Mouse (Mus musculus) brain, adult 2 months (tissue): Measurements from ENCODE around the gene 2010003K11Rik.
A peak's percentile ranks its signal among the peaks of the same experiment; 100 is the strongest.
"Not testable (repeated sequence)": the region's sequence is repeated elsewhere in the genome, so short reads cannot be mapped to it uniquely, and the experiment has no call there.

Experiments used
- DNase-seq: peaks from one replicate; pipeline ENCODE4 v3.0.0; 2011; ENCODE audit warnings: low read depth, low spot score

Gene 2010003K11Rik

GRCm38 (mm10) chr19:4461981-4462380, 36.4 kb downstream of the 2010003K11Rik start:
- DNase-seq = no peak

- no peak for DNase-seq
Observed at GRCm38 (mm10) chr19:4456227-4456626, 42.2 kb downstream of the 2010003K11Rik start.

- peak; percentile 76 for DNase-seq
Observed at GRCm38 (mm10) chr19:4455071-4455800, 43.1 kb downstream of the 2010003K11Rik start.

- not testable (repeated sequence) for DNase-seq
Observed at GRCm38 (mm10) chr19:4454040-4454439, 44.3 kb downstream of the 2010003K11Rik start.

- DNase-seq = no peak
Observed at GRCm38 (mm10) chr19:4452525-4452924, 45.9 kb downstream of the 2010003K11Rik start.

GRCm38 (mm10) chr19:4451965-4452364, 46.4 kb downstream of the 2010003K11Rik start:
- DNase-seq = no peak

GRCm38 (mm10) chr19:4451098-4451497, 47.3 kb downstream of the 2010003K11Rik start:
- DNase-seq = no peak

- DNase-seq = no peak
Observed at GRCm38 (mm10) chr19:4450666-4451065, 47.7 kb downstream of the 2010003K11Rik start.

- DNase-seq = no peak
Observed at GRCm38 (mm10) chr19:4449230-4449629, 49.2 kb downstream of the 2010003K11Rik start.

GRCm38 (mm10) chr19:4447445-4447844, 50.9 kb downstream of the 2010003K11Rik start:
- no peak for DNase-seq
